Mouse (Mus musculus) heart, embryonic 16.5 days (tissue): ENCODE measurements at regions not wholly inside any gene's neighbourhood (a gene's known extent, or its start where the extent isn't known, plus 50 kb on each side); places are given as distances from the start of the nearest gene placed in this dataset.
A peak's percentile ranks its signal among the peaks of the same experiment; 100 is the strongest.

Experiments used
- ATAC-seq: fragments of 200-750 bp; cut with Nextera tagmentation; replicated peaks from 2 replicates; pipeline ENCODE4 v1.8.0; 2017; ENCODE audit warnings: moderate number of reproducible peaks; ENCODE audit not compliant: insufficient read depth, low FRiP score; ENCODE audit errors: extremely low read depth
- H3K27ac ChIP-seq: fragments of 300-500 bp; sonication (generic); 2 replicates; pipeline ENCODE4 v1.5.1; 2014; ENCODE audit warnings: mild to moderate bottlenecking, low read length, control low read depth, moderate library complexity
- H3K27me3 ChIP-seq: fragments of 300-500 bp; sonication (generic); 2 replicates; pipeline ENCODE4 v1.6.1; 2014; ENCODE audit warnings: low read length, mixed read lengths; ENCODE audit not compliant: control insufficient read depth, insufficient read depth
- H3K36me3 ChIP-seq: fragments of 300-500 bp; sonication (generic); 2 replicates; pipeline ENCODE4 v1.6.1; 2014; ENCODE audit not compliant: control insufficient read depth, insufficient read depth
- H3K4me1 ChIP-seq: fragments of 300-500 bp; sonication (generic); 2 replicates; pipeline ENCODE4 v1.6.1; 2014; ENCODE audit warnings: low read length, mixed read lengths; ENCODE audit not compliant: control insufficient read depth, insufficient read depth
- H3K4me2 ChIP-seq: fragments of 300-500 bp; sonication (generic); 2 replicates; pipeline ENCODE4 v1.6.1; 2014; ENCODE audit warnings: low read depth, mild to moderate bottlenecking, control low read depth, low read length
- H3K4me3 ChIP-seq: fragments of 300-500 bp; sonication (generic); 2 replicates; pipeline ENCODE4 v1.5.1; 2014; ENCODE audit warnings: mild to moderate bottlenecking, control low read depth, low read length
- H3K9ac ChIP-seq: fragments of 300-500 bp; sonication (generic); 2 replicates; pipeline ENCODE4 v1.6.1; 2014; ENCODE audit warnings: low read length, control low read depth
- H3K9me3 ChIP-seq: fragments of 300-500 bp; sonication (generic); replicated peaks from 2 replicates; pipeline ENCODE4 v1.6.1; 2016; ENCODE audit warnings: low read length; ENCODE audit not compliant: control insufficient read depth
- WGBS: fragments of 180-500 bp; shearing (Covaris S2); extraction: QIAGEN DNeasy Blood & Tissue Kit; methylation state at CpG from one replicate; pipeline ENCODE4 v1.1.7; 2014; 5-methylcytosine and 5-hydroxymethylcytosine counted together

DNA sequence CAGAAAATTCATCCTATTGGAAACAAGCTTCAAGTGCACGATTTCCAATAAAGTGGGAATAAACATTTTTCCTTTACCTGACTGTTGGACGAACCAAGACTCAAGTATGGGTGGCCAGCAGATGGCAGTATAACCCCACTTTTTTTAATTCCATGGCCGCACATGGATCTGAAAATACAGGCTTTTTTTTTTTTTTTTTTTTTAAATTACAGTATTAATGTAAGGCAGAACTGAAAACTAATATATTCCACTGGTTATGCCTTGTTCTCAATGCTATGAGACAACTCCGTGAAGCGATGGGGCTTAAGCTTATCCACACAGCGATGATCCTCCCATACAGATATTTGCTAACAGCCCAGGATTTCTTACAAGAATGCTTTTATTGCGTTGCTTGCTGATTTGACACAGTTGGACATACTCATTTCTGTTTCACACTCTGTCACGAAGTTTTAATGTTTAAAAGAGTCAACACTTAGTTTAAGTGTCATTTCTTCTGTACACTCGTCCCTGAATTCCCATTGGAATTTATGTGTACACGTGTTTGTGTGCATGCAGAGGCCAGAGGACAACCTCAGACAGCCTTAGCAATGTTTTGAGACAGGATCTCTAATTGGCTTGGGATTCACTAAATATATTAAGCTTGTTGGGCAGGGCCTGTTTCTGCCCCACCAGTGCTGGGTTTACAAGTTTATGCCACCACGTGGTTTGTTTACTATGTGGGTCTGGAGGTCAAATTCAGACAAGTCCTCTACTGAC is 332.3 kb downstream of the D3Ertd751e start:
- no peaks in the 10 kb centered on the region for H3K27me3 ChIP-seq
- WGBS = 49% methylated on average over 11 of the region's 11 CpGs
- H3K36me3 ChIP-seq = no peaks in the 10 kb centered on the region
- H3K9me3 ChIP-seq = no peaks in the 10 kb centered on the region
- H3K4me2 ChIP-seq = no peak overlapping the region
- H3K4me3 ChIP-seq = no peak overlapping the region
- no peak for ATAC-seq
- no peak overlapping the region for H3K9ac ChIP-seq
- H3K27ac ChIP-seq = no peak overlapping the region
- no peaks in the 10 kb centered on the region; the same call in 1 of the 2 replicates for H3K4me1 ChIP-seq

DNA sequence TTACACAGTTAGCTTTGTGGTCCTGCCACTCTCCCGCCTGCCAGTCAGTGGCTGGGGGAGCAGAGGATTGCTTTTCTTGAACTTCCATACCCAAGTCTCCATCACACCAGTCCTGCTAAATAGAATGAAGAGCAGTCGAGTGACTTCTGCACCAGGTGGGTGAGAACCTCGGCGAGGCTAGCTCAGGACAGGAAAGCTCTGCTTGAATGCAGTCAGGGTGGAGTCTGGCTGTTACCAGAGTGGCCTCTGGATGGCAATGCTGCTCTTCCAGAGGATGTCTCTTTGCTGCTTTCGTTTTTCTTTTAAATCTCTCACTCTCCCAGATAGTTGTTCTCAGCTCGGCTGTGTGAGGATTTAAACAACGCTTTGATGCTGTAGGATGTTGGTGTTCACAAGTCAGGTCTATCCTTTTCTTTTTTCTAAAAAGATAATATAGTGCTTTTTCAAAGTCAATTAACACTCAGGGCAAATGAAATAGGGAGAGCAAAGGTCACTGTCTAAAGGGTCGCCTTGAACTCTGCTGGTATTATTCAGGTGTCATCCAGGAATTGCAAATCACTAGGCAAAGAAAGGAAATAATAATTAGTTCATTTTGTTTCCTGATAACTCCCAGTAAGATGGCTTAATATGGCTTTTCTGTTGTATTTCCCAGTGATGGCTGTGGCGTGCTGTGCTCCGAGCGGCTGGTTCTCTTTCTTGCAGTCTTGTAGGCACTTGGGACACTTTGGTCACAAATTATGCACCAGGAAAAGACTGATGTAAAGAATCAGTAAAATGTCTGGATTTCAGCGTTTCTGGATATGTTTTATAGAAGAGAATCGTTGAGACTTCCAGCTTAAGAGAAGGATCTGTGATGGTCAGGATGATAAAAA is 368.8 kb downstream of the D3Ertd751e start:
- H3K9ac ChIP-seq = no peak overlapping the region
- no peaks in the 10 kb centered on the region for H3K4me1 ChIP-seq
- no peaks in the 10 kb centered on the region for H3K9me3 ChIP-seq
- 42% methylated on average over 13 of the region's 13 CpGs for WGBS
- H3K4me3 ChIP-seq = peak overlapping the region; percentile 28; the same call in 1 of the 2 replicates
- no peaks in the 10 kb centered on the region for H3K36me3 ChIP-seq
- no peaks in the 10 kb centered on the region for H3K27me3 ChIP-seq
- ATAC-seq = no peak; the same call in 1 of the 2 replicates
- no peak overlapping the region for H3K27ac ChIP-seq
- H3K4me2 ChIP-seq = peak overlapping the region; percentile 48

DNA sequence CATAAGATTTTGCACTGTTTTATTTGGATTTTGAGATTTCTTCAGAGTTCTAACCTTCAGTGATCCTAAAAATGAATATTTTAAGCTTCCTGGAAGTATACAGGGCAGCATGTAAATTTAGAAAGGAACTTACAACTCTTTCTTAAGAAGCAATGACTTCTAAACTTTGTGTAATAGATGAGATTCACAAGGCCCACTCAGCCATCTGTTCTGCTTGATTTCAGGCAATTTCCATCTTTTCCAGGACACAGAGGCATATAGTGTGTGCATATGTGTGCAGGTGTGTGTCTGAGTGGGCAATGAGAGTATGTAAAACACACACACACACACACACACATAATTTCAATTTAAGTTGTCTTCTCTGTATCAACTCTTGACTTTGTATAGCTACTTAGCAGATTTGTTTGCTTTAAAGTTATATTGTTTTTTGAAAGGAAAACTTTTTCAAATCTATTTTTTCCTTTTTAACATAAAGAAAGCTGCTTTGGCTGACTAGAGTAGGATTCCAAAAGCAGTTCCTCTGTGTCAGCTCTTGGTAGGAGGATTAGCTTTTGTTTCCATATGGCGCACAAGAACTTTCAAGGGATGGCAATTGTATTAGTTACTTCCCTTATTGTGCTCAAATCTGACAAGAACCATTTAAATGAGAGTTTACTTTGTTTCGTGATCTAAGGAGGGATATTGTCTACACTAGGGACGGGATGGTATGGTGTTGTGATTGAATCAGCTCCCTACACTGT is 387.6 kb downstream of the D3Ertd751e start:
- H3K27me3 ChIP-seq = no peaks in the 10 kb centered on the region
- no peak overlapping the region for H3K4me3 ChIP-seq
- no peaks in the 10 kb centered on the region for H3K9me3 ChIP-seq
- H3K9ac ChIP-seq = no peak overlapping the region
- WGBS = 83% methylated on average over 3 of the region's 3 CpGs
- H3K4me1 ChIP-seq = no peaks in the 10 kb centered on the region
- no peak overlapping the region for H3K27ac ChIP-seq
- no peak for ATAC-seq
- H3K36me3 ChIP-seq = no peaks in the 10 kb centered on the region
- no peak overlapping the region for H3K4me2 ChIP-seq

DNA sequence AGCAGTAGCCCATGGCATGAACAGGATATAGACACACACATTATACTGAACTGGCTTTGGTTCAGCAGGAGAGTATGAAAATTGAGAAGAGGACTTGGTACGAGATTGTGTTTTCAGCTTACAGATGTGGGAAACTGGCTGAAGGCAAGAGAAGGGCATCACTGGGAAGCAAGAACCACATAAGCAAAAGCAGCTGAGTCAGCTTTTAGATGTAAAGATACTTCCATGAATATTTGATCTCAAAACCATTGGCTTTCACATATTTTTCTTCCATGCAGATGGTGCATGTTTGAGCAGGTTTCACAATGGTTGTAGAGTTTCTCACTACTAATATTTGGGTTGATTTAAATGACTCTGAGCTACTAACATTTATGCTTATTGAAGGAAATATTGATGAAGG is 389.9 kb downstream of the D3Ertd751e start:
- H3K9ac ChIP-seq = no peak overlapping the region
- WGBS = 79% methylated on average over 1 of the region's 1 CpGs
- no peaks in the 10 kb centered on the region for H3K27me3 ChIP-seq
- no peak for ATAC-seq
- no peak overlapping the region for H3K4me3 ChIP-seq
- no peak overlapping the region for H3K4me2 ChIP-seq
- H3K27ac ChIP-seq = no peak overlapping the region
- H3K4me1 ChIP-seq = no peaks in the 10 kb centered on the region
- H3K9me3 ChIP-seq = no peaks in the 10 kb centered on the region
- no peaks in the 10 kb centered on the region for H3K36me3 ChIP-seq

DNA sequence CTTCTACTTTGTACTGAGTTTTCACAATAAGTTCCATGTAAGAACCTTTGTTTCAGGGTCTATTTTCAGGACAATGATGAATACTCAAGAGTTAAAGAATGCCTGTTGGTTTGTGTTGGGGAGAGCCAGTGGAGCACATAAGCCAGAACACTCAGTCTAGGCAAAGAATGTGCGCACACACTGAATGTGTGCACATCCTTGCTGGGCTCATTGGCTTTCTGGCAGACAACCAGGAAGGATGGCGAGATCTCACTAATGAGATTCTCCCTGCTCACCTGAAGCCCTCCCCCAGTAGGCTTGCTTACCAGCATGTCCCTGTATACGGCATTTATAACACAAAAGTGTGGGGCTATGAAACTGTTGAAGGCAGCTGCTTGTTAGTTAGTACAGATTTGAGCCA is 411.0 kb downstream of the D3Ertd751e start:
- whole genome bisulfite sequencing = 78% methylated on average over 3 of the region's 3 CpGs
- Histone ChIP-seq H3K4me2 (no peak overlapping the region), H3K4me3 (no peak overlapping the region)

DNA sequence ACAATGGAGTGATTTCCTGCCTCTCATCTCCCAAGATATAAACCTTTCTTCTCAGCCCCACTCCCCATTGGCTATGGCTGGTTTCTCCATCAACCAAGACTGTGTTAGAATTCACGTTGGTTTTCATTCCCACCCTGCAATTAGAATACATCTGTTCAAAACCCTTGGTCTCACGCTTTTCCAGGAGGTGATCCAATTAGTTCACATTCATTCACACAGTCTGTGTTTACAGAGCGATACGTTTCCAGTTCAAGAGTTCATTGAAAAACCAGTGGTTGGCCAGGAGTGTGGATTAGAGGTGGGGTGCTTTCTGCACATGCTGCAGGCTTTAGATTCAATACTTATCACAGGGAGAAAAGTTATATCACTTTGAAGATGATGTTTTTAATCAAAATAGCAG is 412.5 kb downstream of the D3Ertd751e start:
- Histone ChIP-seq H3K4me2 (no peak overlapping the region), H3K27ac (no peak overlapping the region), H3K36me3 (no peaks in the 10 kb centered on the region), H3K27me3 (no peaks in the 10 kb centered on the region), H3K4me1 (no peaks in the 10 kb centered on the region), H3K4me3 (no peak overlapping the region), H3K9me3 (0 out of 2 replicates have a peak, but pooled peaks cover 3% of the 10 kb centered on the region), H3K9ac (no peak overlapping the region)
- ATAC-seq = no peak
- WGBS = 66% methylated on average over 4 of the region's 4 CpGs

More for the DNA sequence above, 411.0 kb downstream of the D3Ertd751e start:
- H3K27me3 ChIP-seq = no peaks in the 10 kb centered on the region
- H3K27ac ChIP-seq = no peak overlapping the region
- no peaks in the 10 kb centered on the region for H3K36me3 ChIP-seq
- no peak for ATAC-seq
- H3K9me3 ChIP-seq = 0 out of 2 replicates have a peak, but pooled peaks cover 5% of the 10 kb centered on the region
- H3K9ac ChIP-seq = no peak overlapping the region
- no peaks in the 10 kb centered on the region for H3K4me1 ChIP-seq

DNA sequence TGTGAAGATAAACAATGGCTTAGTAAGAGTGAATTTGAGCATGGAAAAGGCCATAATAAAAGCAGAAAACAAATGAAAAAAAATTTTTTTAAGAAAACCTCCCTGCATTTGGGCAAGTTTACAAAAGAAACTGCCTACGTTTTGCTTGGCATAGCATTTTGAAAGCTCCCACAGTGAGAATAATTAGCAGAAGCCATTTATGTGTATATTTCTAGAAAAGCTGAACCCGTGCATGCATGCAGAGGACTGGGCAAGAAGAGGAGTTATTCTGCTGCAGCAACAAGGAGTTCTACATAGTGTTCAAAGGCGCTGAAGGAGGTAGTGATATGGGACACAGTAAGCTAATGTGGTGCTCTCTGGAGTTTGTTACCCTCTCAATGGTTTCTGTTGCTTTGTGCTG is 421.3 kb downstream of the D3Ertd751e start:
- Histone ChIP-seq H3K27me3 (no peaks in the 10 kb centered on the region), H3K9ac (no peak overlapping the region), H3K4me3 (no peak overlapping the region), H3K4me1 (no peaks in the 10 kb centered on the region), H3K4me2 (no peak overlapping the region), H3K36me3 (no peaks in the 10 kb centered on the region), H3K9me3 (no peaks in the 10 kb centered on the region), H3K27ac (no peak overlapping the region)
- no peak for ATAC-seq
- 69% methylated on average over 3 of the region's 3 CpGs for whole genome bisulfite sequencing

DNA sequence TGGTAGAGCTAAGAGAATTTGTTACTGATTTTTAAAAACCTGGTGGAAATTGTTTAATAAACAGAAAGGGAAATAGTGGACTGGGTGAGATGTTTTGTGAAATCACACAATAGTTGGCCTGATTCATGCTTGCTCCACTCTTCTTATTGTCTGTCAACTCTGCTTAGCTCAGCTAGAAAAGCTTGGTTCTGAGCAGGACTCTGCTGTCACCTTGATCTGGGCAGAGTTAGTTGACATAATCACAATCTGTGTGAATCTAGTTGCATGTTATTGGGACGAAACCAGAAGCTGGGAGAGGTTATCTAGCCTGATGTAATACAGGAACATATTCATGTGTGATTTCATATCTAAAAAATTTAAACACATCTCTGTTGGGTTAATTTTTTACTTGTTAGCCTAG is 456.8 kb downstream of the D3Ertd751e start:
- whole genome bisulfite sequencing = 37% methylated on average over 1 of the region's 1 CpGs
- no peak overlapping the region for H3K4me3 ChIP-seq
- H3K36me3 ChIP-seq = no peaks in the 10 kb centered on the region
- H3K27ac ChIP-seq = no peak overlapping the region
- no peaks in the 10 kb centered on the region for H3K27me3 ChIP-seq
- ATAC-seq = no peak
- H3K9ac ChIP-seq = no peak overlapping the region
- no peaks in the 10 kb centered on the region for H3K4me1 ChIP-seq
- H3K4me2 ChIP-seq = no peak overlapping the region
- H3K9me3 ChIP-seq = no peaks in the 10 kb centered on the region
